Mouse (Mus musculus) C2C12 (cell line): ENCODE data around the gene Trpm2.

Experiments
- CEBPB ChIP-seq: IDR thresholded peaks from one replicate; pipeline ENCODE4 v1.6.1; 2011; ENCODE audit warnings: low read depth, mild to moderate bottlenecking, control low read depth, moderate library complexity
- CTCF ChIP-seq: IDR thresholded peaks from one replicate; pipeline ENCODE4 v1.5.1; 2011; ENCODE audit not compliant: control insufficient read depth, insufficient read depth, insufficient read length
- MAX ChIP-seq: IDR thresholded peaks from one replicate; pipeline ENCODE4 v1.6.1; 2011; ENCODE audit warnings: mild to moderate bottlenecking, control low read depth
- MYOD1 ChIP-seq: IDR thresholded peaks from one replicate; pipeline ENCODE4 v1.6.1; 2011; ENCODE audit warnings: low read depth; ENCODE audit not compliant: control insufficient read depth, insufficient read length
- MYOG ChIP-seq: IDR thresholded peaks from one replicate; pipeline ENCODE4 v1.6.1; 2011; ENCODE audit not compliant: control insufficient read depth, insufficient read length; ENCODE audit errors: extremely low read depth
- USF1 ChIP-seq: IDR thresholded peaks from one replicate; pipeline ENCODE4 v1.6.1; 2011; ENCODE audit warnings: low read depth, mild to moderate bottlenecking, control low read depth, moderate library complexity

GRCm38 (mm10) chr10:78007203-78007602 is 36.8 kb upstream of the Trpm2 start:
- TF ChIP-seq CTCF, result no peak
- no peak for TF ChIP-seq CEBPB
- TF ChIP-seq MYOD1, result no peak
- no peak for TF ChIP-seq USF1
- no peak for TF ChIP-seq MAX
- TF ChIP-seq MYOG, result no peak
